Mouse (Mus musculus) mature B cell (primary cell): ENCODE results near the gene Plpp3.
"Not testable (repeated sequence)": the region's sequence is repeated elsewhere in the genome, so short reads cannot be mapped to it uniquely, and the experiment has no call there.

Experiments used
- in situ Hi-C: fragments of 300-500 bp; cut with MboI; formaldehyde crosslinking; loops from 2 replicates; pipeline ENCODE4 v1.14.3; 2019

Plpp3 gene

GRCm38 (mm10) chr4:105257667-105258560, 100.8 kb downstream of the Plpp3 start:
- in situ Hi-C loops, result no loop called here

GRCm38 (mm10) chr4:105260385-105260784, 103.2 kb downstream of the Plpp3 start:
- in situ Hi-C loops, result no loop called here

- in situ Hi-C loops, result no loop called here
Observed at GRCm38 (mm10) chr4:105260893-105261769, 104.0 kb downstream of the Plpp3 start.

GRCm38 (mm10) chr4:105262358-105262757, 105.2 kb downstream of the Plpp3 start:
- in situ Hi-C loops, result no loop called here

GRCm38 (mm10) chr4:105263600-105263999, 106.5 kb downstream of the Plpp3 start:
- in situ Hi-C loops, result no loop called here

GRCm38 (mm10) chr4:105265041-105265440, 107.9 kb downstream of the Plpp3 start:
- in situ Hi-C loops, result no loop called here

- in situ Hi-C loops, result no loop called here
Observed at GRCm38 (mm10) chr4:105265678-105266077, 108.5 kb downstream of the Plpp3 start.

- in situ Hi-C loops, result no loop called here
Observed at GRCm38 (mm10) chr4:105268202-105268730, 111.1 kb downstream of the Plpp3 start.

GRCm38 (mm10) chr4:105269398-105269797, 112.3 kb downstream of the Plpp3 start:
- in situ Hi-C loops, result not testable (repeated sequence)

- in situ Hi-C loops, result no loop called here
Observed at GRCm38 (mm10) chr4:105271166-105271565, 114.0 kb downstream of the Plpp3 start.

- in situ Hi-C loops, result no loop called here
Observed at GRCm38 (mm10) chr4:105273034-105273433, 115.9 kb downstream of the Plpp3 start.

- in situ Hi-C loops, result no loop called here
Observed at GRCm38 (mm10) chr4:105273486-105273885, 116.3 kb downstream of the Plpp3 start.

GRCm38 (mm10) chr4:105275616-105276015, 118.5 kb downstream of the Plpp3 start:
- in situ Hi-C loops, result no loop called here

- in situ Hi-C loops, result no loop called here
Observed at GRCm38 (mm10) chr4:105276062-105276795, 119.1 kb downstream of the Plpp3 start.

- in situ Hi-C loops, result no loop called here
Observed at GRCm38 (mm10) chr4:105278161-105278560, 121.0 kb downstream of the Plpp3 start.

- in situ Hi-C loops, result no loop called here
Observed at GRCm38 (mm10) chr4:105278571-105279410, 121.6 kb downstream of the Plpp3 start.

GRCm38 (mm10) chr4:105279806-105280205, 122.7 kb downstream of the Plpp3 start:
- in situ Hi-C loops, result no loop called here

GRCm38 (mm10) chr4:105281751-105282231, 124.6 kb downstream of the Plpp3 start:
- in situ Hi-C loops, result no loop called here
